Mouse (Mus musculus): ENCODE measurements at regions not wholly inside any gene's neighbourhood (a gene's known extent, or its start where the extent isn't known, plus 50 kb on each side); places are given as distances from the start of the nearest gene placed in this dataset.

DNA sequence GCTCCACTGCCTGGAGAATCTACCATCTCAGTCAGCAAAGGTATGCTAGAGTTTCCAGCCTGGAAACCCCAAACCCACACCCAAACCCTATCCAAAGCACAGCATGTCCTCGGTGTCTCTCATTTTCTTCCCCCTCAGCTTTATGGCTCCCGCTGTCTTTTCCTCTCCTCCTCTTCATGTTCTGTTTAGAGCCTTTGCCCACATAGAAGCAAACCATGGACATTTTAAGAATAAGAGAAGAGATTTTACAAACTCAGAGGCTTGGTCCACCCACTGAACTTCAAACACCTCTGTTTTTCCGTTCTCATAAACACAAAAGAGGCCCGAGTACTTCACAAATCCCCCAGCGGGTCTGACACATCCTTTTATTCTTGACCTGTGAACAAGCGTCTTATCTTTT lies 154.9 kb upstream of the Zc3h12c start:
- no peak overlapping the region for H3K4me3 ChIP-seq (ENCODE audit: low read depth, low read length)
- no peaks in the 10 kb centered on the region for H3K27me3 ChIP-seq (ENCODE audit: control insufficient read depth, insufficient read depth, low read length)
- no peaks in the 10 kb centered on the region for H3K4me1 ChIP-seq (ENCODE audit: control insufficient read depth, insufficient read depth, low read length)
- no peak overlapping the region for H3K27ac ChIP-seq (ENCODE audit: low read depth, low read length)
- H3K9me3 ChIP-seq (replicated peaks; ENCODE audit: control insufficient read depth, low read length) = no peaks in the 10 kb centered on the region
- H3K9ac ChIP-seq (ENCODE audit: low read depth, low read length) = no peak overlapping the region
- ATAC-seq (replicated peaks; ENCODE audit: insufficient number of reproducible peaks, low FRiP score, low TSS enrichment) = no peak
- H3K36me3 ChIP-seq (ENCODE audit: control insufficient read depth, insufficient read depth, low read length) = no peaks in the 10 kb centered on the region
- 77% methylated on average over 6 of the region's 6 CpGs for WGBS (ENCODE audit: insufficient replicate concordance)
- H3K4me2 ChIP-seq = no peak overlapping the region

- no peaks in the 10 kb centered on the region for H3K36me3 ChIP-seq (ENCODE audit: control insufficient read depth, insufficient read depth, low read length)
- H3K9me3 ChIP-seq (replicated peaks; ENCODE audit: control insufficient read depth, low read length) = no peaks in the 10 kb centered on the region
- no peak overlapping the region for H3K4me3 ChIP-seq (ENCODE audit: low read depth, low read length)
- WGBS (ENCODE audit: insufficient replicate concordance) = 76% methylated on average over 6 of the region's 6 CpGs
- H3K4me1 ChIP-seq (ENCODE audit: control insufficient read depth, insufficient read depth, low read length) = no peaks in the 10 kb centered on the region
- no peak for ATAC-seq (replicated peaks; ENCODE audit: insufficient number of reproducible peaks, low FRiP score, low TSS enrichment)
- H3K27ac ChIP-seq (ENCODE audit: low read depth, low read length) = no peak overlapping the region
- no peak overlapping the region for H3K4me2 ChIP-seq
- no peak overlapping the region for H3K9ac ChIP-seq (ENCODE audit: low read depth, low read length)
- H3K27me3 ChIP-seq (ENCODE audit: control insufficient read depth, insufficient read depth, low read length) = no peaks in the 10 kb centered on the region
These were observed 133.1 kb upstream of the Zc3h12c start for GRCm38 (mm10) chr9:52301521-52301920.

DNA sequence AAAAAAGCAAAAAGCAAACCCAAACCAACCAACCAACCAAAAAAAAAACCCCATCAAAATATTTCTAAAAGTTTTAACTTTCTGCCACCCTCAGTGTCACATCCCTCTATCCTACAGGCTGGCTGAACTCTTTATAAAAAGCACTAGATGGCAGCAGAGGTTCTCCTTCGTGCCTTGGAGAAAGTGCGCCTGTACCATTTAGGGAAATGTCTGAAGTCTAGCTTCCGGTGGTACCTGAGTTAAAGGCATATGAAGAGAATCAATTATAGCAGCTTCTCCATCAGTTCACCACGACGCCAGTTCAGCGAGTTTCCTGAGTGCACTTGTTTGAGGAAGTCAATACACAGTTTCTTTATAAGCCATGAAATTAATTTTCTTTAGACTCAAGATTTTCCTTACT lies 130.0 kb upstream of the Zc3h12c start:
- H3K9ac ChIP-seq (ENCODE audit: low read depth, low read length) = no peak overlapping the region
- ATAC-seq (replicated peaks; ENCODE audit: insufficient number of reproducible peaks, low FRiP score, low TSS enrichment) = no peak
- H3K4me2 ChIP-seq = no peak overlapping the region
- no peaks in the 10 kb centered on the region for H3K27me3 ChIP-seq (ENCODE audit: control insufficient read depth, insufficient read depth, low read length)
- no peaks in the 10 kb centered on the region for H3K36me3 ChIP-seq (ENCODE audit: control insufficient read depth, insufficient read depth, low read length)
- WGBS (ENCODE audit: insufficient replicate concordance) = 12% methylated on average over 6 of the region's 6 CpGs
- no peak overlapping the region for H3K4me3 ChIP-seq (ENCODE audit: low read depth, low read length)
- H3K27ac ChIP-seq (ENCODE audit: low read depth, low read length) = no peak overlapping the region
- H3K4me1 ChIP-seq (ENCODE audit: control insufficient read depth, insufficient read depth, low read length) = no peaks in the 10 kb centered on the region
- H3K9me3 ChIP-seq (replicated peaks; ENCODE audit: control insufficient read depth, low read length) = no peaks in the 10 kb centered on the region

GRCm38 (mm10) chr9:52294699-52295098 lies 126.3 kb upstream of the Zc3h12c start:
- no peak overlapping the region for H3K27ac ChIP-seq (ENCODE audit: low read depth, low read length)
- no peak for ATAC-seq (replicated peaks; ENCODE audit: insufficient number of reproducible peaks, low FRiP score, low TSS enrichment)
- WGBS (ENCODE audit: insufficient replicate concordance) = 85% methylated on average over 8 of the region's 8 CpGs

GRCm38 (mm10) chr9:52289069-52289468 lies 120.7 kb upstream of the Zc3h12c start:
- H3K4me1 ChIP-seq (ENCODE audit: control insufficient read depth, insufficient read depth, low read length) = peaks cover 5% of the 10 kb centered on the region; the same call in 1 of the 2 replicates
- H3K9me3 ChIP-seq (replicated peaks; ENCODE audit: control insufficient read depth, low read length) = no peaks in the 10 kb centered on the region
- no peaks in the 10 kb centered on the region for H3K27me3 ChIP-seq (ENCODE audit: control insufficient read depth, insufficient read depth, low read length)
- no peak overlapping the region for H3K4me3 ChIP-seq (ENCODE audit: low read depth, low read length)
- ATAC-seq (replicated peaks; ENCODE audit: insufficient number of reproducible peaks, low FRiP score, low TSS enrichment) = no peak
- H3K9ac ChIP-seq (ENCODE audit: low read depth, low read length) = no peak overlapping the region
- no peaks in the 10 kb centered on the region for H3K36me3 ChIP-seq (ENCODE audit: control insufficient read depth, insufficient read depth, low read length)
- H3K27ac ChIP-seq (ENCODE audit: low read depth, low read length) = no peak overlapping the region
- WGBS (ENCODE audit: insufficient replicate concordance) = 75% methylated on average over 4 of the region's 4 CpGs
- no peak overlapping the region for H3K4me2 ChIP-seq

More at GRCm38 (mm10) chr9:52294699-52295098, 126.3 kb upstream of the Zc3h12c start:
- H3K4me1 ChIP-seq (ENCODE audit: control insufficient read depth, insufficient read depth, low read length) = no peaks in the 10 kb centered on the region
- no peak overlapping the region for H3K4me2 ChIP-seq
- H3K9ac ChIP-seq (ENCODE audit: low read depth, low read length) = no peak overlapping the region
- no peaks in the 10 kb centered on the region for H3K36me3 ChIP-seq (ENCODE audit: control insufficient read depth, insufficient read depth, low read length)
- no peaks in the 10 kb centered on the region for H3K27me3 ChIP-seq (ENCODE audit: control insufficient read depth, insufficient read depth, low read length)
- no peaks in the 10 kb centered on the region for H3K9me3 ChIP-seq (replicated peaks; ENCODE audit: control insufficient read depth, low read length)
- no peak overlapping the region for H3K4me3 ChIP-seq (ENCODE audit: low read depth, low read length)

DNA sequence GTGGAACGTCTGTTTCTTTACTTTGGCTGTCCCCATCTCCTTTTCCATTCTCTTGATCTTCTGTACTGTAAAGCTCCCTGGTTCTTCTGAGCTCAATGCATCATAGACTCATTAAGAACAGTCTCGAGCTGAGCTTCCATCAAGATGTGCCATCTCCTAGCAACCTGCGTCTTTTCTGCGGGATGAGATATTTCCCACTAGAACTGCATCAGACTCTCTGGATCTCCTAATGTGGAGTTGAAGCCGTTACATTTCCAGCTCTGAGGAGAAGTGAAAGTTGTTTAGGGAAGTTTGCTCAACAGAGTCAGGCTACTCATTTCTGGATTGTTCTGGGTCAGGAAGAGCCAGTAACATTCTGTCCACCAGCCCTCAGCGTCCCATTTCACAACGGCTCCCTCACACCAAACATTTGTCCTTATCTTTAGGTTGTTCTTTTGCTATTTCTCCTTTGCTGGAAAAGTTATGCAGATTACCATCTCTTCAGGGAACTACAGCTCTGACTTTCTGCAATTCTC lies 119.4 kb upstream of the Zc3h12c start:
- H3K9ac ChIP-seq (ENCODE audit: low read depth, low read length) = no peak overlapping the region
- ATAC-seq (replicated peaks; ENCODE audit: insufficient number of reproducible peaks, low FRiP score, low TSS enrichment) = no peak
- H3K4me3 ChIP-seq (ENCODE audit: low read depth, low read length) = no peak overlapping the region
- H3K27me3 ChIP-seq (ENCODE audit: control insufficient read depth, insufficient read depth, low read length) = no peaks in the 10 kb centered on the region
- H3K27ac ChIP-seq (ENCODE audit: low read depth, low read length) = no peak overlapping the region
- H3K36me3 ChIP-seq (ENCODE audit: control insufficient read depth, insufficient read depth, low read length) = no peaks in the 10 kb centered on the region
- peaks cover 5% of the 10 kb centered on the region; the same call in 1 of the 2 replicates for H3K4me1 ChIP-seq (ENCODE audit: control insufficient read depth, insufficient read depth, low read length)
- 66% methylated on average over 7 of the region's 7 CpGs for WGBS (ENCODE audit: insufficient replicate concordance)
- no peak overlapping the region for H3K4me2 ChIP-seq
- no peaks in the 10 kb centered on the region for H3K9me3 ChIP-seq (replicated peaks; ENCODE audit: control insufficient read depth, low read length)

GRCm38 (mm10) chr9:52287246-52287651 lies 118.9 kb upstream of the Zc3h12c start:
- Histone ChIP-seq H3K4me3 (ENCODE audit: low read depth, low read length) (peak overlapping the region; percentile 38), H3K27ac (ENCODE audit: low read depth, low read length) (no peak overlapping the region), H3K27me3 (ENCODE audit: control insufficient read depth, insufficient read depth, low read length) (no peaks in the 10 kb centered on the region), H3K4me2 (peak overlapping the region; percentile 67), H3K4me1 (ENCODE audit: control insufficient read depth, insufficient read depth, low read length) (peaks cover 5% of the 10 kb centered on the region; the same call in 1 of the 2 replicates), H3K36me3 (ENCODE audit: control insufficient read depth, insufficient read depth, low read length) (no peaks in the 10 kb centered on the region), H3K9ac (ENCODE audit: low read depth, low read length) (peak overlapping the region; percentile 56; the same call in 1 of the 2 replicates), H3K9me3 (replicated peaks; ENCODE audit: control insufficient read depth, low read length) (no peaks in the 10 kb centered on the region)
- no peak for ATAC-seq (replicated peaks; ENCODE audit: insufficient number of reproducible peaks, low FRiP score, low TSS enrichment)
- 6% methylated on average over 10 of the region's 10 CpGs for WGBS (ENCODE audit: insufficient replicate concordance)

- Histone ChIP-seq H3K4me3 (ENCODE audit: low read depth, low read length) (no peak overlapping the region), H3K36me3 (ENCODE audit: control insufficient read depth, insufficient read depth, low read length) (no peaks in the 10 kb centered on the region), H3K27me3 (ENCODE audit: control insufficient read depth, insufficient read depth, low read length) (no peaks in the 10 kb centered on the region), H3K9ac (ENCODE audit: low read depth, low read length) (no peak overlapping the region), H3K27ac (ENCODE audit: low read depth, low read length) (no peak overlapping the region), H3K4me1 (ENCODE audit: control insufficient read depth, insufficient read depth, low read length) (peaks cover 14% of the 10 kb centered on the region), H3K4me2 (no peak overlapping the region; the same call in none of the 2 replicates), H3K9me3 (replicated peaks; ENCODE audit: control insufficient read depth, low read length) (no peaks in the 10 kb centered on the region)
- 0% methylated on average over 1 of the region's 1 CpGs for WGBS (ENCODE audit: insufficient replicate concordance)
- no peak for ATAC-seq (replicated peaks; ENCODE audit: insufficient number of reproducible peaks, low FRiP score, low TSS enrichment)
These were observed 117.7 kb upstream of the Zc3h12c start for GRCm38 (mm10) chr9:52286104-52286503.

GRCm38 (mm10) chr9:52283558-52283957 lies 115.2 kb upstream of the Zc3h12c start:
- no peaks in the 10 kb centered on the region for H3K9me3 ChIP-seq (replicated peaks; ENCODE audit: control insufficient read depth, low read length)
- H3K4me1 ChIP-seq (ENCODE audit: control insufficient read depth, insufficient read depth, low read length) = peaks cover 22% of the 10 kb centered on the region
- no peaks in the 10 kb centered on the region for H3K36me3 ChIP-seq (ENCODE audit: control insufficient read depth, insufficient read depth, low read length)
- no peak overlapping the region for H3K27ac ChIP-seq (ENCODE audit: low read depth, low read length)
- whole genome bisulfite sequencing (ENCODE audit: insufficient replicate concordance) = 26% methylated on average over 2 of the region's 2 CpGs
- no peak overlapping the region for H3K4me3 ChIP-seq (ENCODE audit: low read depth, low read length)
- H3K27me3 ChIP-seq (ENCODE audit: control insufficient read depth, insufficient read depth, low read length) = no peaks in the 10 kb centered on the region
- H3K4me2 ChIP-seq = no peak overlapping the region
- no peak for ATAC-seq (replicated peaks; ENCODE audit: insufficient number of reproducible peaks, low FRiP score, low TSS enrichment)
- no peak overlapping the region for H3K9ac ChIP-seq (ENCODE audit: low read depth, low read length)

Data from heart, embryonic 11.5 days (tissue).